ENCODE assay signal across 17 mouse cellular contexts in genomic region chr10:85050668-85051208, GRCm38 (mm10). TPM values are rescaled to one million over a fixed set of nuclear protein-coding genes. Genes with fewer than 3 reads are reported as not detected.
"Had no signal": no experiment of that assay in that cellular context is flagged by ENCODE, and none has a peak within 500 bp of the region (broad histone marks: within the 10 kb centered on the region; RNA-seq: fewer than 3 reads in every experiment).

No protein-coding gene starts in this region.

- H3K9ac ChIP-seq: lung, embryonic 15.5 days; midbrain, embryonic 13.5 days; midbrain, embryonic 15.5 days; neural tube, embryonic 12.5 days; stomach, embryonic 15.5 days had no signal

- H3K4me3 ChIP-seq: lung, embryonic 15.5 days; megakaryocyte, embryonic 14.5 days; midbrain, embryonic 13.5 days; midbrain, embryonic 15.5 days; neural tube, embryonic 12.5 days; stomach, embryonic 15.5 days had no signal

- H3K36me3 ChIP-seq: lung, embryonic 15.5 days; midbrain, embryonic 13.5 days; midbrain, embryonic 15.5 days; neural tube, embryonic 12.5 days; stomach, embryonic 15.5 days had no signal

- H3K27me3 ChIP-seq: lung, embryonic 15.5 days; midbrain, embryonic 13.5 days; midbrain, embryonic 15.5 days; neural tube, embryonic 12.5 days; stomach, embryonic 15.5 days had no signal

- H3K27ac ChIP-seq: lung, embryonic 15.5 days; macrophage; midbrain, embryonic 13.5 days; midbrain, embryonic 15.5 days; neural tube, embryonic 12.5 days; stomach, embryonic 15.5 days; stomach, postnatal 0 days had no signal

- DNase-seq: lung, adult 2 months; lung, postnatal 14 days; lung, postnatal 36 days; right cerebral cortex, postnatal 14 days; thymus, adult 2 months; thymus, postnatal 25 days; thymus, postnatal 4 days had no signal

- H3K4me1 ChIP-seq: lung, embryonic 15.5 days; megakaryocyte, embryonic 14.5 days; midbrain, embryonic 13.5 days; midbrain, embryonic 15.5 days; neural tube, embryonic 12.5 days; stomach, embryonic 15.5 days had no signal

- ATAC-seq: lung, postnatal 0 days; midbrain, embryonic 13.5 days; midbrain, embryonic 15.5 days had no signal

- H3K9me3 ChIP-seq: lung, embryonic 15.5 days; midbrain, embryonic 13.5 days; midbrain, embryonic 15.5 days; neural tube, embryonic 12.5 days; stomach, embryonic 15.5 days had no signal

RNA-seq across cellular contexts. Expression of gene Fhl4, which starts 51.6 kb away (rescaled TPM):
- total RNA-seq: monocyte, adult 5-6 weeks had no signal
